Mouse (Mus musculus) T-helper 17 cell (primary cell): Measurements from ENCODE around the gene Fam98c.

Source experiments
- in situ Hi-C, 2 experiments: fragments of 300-600 bp; cut with MboI, MseI; formaldehyde crosslinking; loops; 1 replicate in 1 of 2; 2 replicates in 1 of 2; pipeline ENCODE4 v1.15.1; 2025; ENCODE audit warnings: high pct_unique_total_duplicates in 2 of 2

Fam98c gene

GRCm38 (mm10) chr7:29118142-29118851 is 37.7 kb downstream of the Fam98c start:
- in situ Hi-C loops = loop anchor here in 1 of 2 experiments (10.0 kb wide), 1 partner anchor 587 kb away; no protein-coding TSS in a partner anchor

- in situ Hi-C loops = no loop called here
Observed at GRCm38 (mm10) chr7:29108992-29109955, 46.8 kb downstream of the Fam98c start.
